Mouse (Mus musculus) liver, adult (tissue): Measurements from ENCODE around the gene Cbx5.

ENCODE experiments used
- GATA4 ChIP-seq: IDR thresholded peaks from 2 replicates; pipeline ENCODE4 v1.6.1; 2014; ENCODE audit warnings: mild to moderate bottlenecking, low read length; ENCODE audit not compliant: insufficient replicate concordance

Cbx5 gene

DNA sequence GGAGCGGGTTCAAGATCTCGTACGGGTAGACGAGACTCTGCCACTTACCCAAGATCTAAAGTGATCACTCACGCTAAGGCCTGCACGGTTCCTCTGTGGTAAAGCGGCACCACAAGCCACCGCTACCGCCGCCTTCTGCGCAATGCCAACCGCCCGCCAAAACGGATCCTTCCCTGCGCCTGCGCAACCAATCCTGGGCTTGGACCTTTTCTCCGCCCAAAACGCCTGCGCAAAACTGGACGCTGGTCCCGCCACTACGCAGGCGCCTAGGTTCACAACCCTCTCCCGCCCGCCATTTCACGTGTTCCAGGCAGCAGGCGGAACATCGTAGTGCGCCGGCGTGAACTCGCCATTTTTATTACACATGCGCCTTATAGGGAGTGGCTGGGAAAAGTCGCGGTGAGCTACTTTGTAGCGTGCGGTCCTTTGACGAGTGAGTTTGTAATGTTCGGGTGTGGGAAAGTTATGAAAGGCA, at the start of gene Cbx5:
Gene Cbx5, minus strand, starts transcription at position 132 of the 475 bp plus-strand sequence.
- no peak for TF ChIP-seq GATA4

GRCm38 (mm10) chr15:103285778-103286417, 46.3 kb upstream of the Cbx5 start:
- no peak for TF ChIP-seq GATA4

DNA sequence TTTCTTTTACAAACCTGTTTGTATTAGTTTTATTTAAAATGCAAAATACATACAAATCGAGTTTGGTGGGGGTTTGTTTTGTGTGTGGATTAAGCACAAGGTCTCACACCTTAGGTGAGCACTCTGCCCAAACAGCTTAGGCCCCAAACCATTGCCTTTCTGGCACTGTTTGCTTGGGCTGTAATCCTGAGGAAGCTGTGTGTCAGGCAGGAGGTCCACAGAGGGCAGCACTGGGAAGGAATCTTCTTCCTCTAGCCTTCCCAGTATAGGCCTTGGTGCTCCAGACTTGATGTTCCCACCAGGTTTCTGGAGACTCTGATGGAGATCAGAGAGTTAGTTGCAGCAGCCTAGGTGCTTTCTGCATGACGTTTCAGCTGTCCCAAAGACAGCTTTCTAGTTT, 45.0 kb upstream of the Cbx5 start:
- no peak for TF ChIP-seq GATA4

GRCm38 (mm10) chr15:103284066-103284465, 44.5 kb upstream of the Cbx5 start:
- no peak for TF ChIP-seq GATA4

DNA sequence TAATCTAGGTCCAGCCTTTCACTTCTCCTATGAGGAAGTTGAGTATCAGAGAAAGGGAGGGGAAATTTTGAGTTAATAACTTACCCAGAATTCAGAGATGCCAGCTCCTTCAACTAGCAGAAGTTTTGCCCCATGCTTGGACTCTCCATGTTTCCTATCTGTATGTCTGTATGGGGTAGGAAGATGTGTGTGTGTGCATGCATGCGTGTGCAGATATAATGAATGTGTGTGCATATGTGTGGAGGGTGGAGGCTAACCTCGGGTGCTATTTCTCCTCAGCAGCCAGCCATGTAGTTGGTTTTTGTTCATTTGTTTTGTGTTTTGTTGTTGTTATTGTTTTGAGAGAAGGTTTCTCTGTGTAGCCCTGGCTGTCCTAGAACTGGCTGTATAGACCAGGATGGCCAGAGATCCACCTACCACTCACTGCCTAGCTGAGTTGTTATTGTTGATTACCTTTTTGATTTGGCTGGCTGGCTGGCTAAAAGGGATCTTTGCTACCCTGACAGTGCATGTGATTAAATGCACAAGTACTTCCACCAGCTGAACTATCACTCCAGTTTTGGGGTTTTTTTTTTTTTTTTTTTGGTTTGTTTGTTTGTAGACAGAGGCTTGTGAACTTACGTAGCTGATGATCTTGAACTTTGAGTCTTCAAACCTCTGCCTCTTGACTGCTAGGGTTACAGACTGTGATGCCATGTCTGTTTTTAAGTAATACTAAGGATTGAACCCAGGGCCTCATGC, 42.0 kb upstream of the Cbx5 start:
- no peak for TF ChIP-seq GATA4

DNA sequence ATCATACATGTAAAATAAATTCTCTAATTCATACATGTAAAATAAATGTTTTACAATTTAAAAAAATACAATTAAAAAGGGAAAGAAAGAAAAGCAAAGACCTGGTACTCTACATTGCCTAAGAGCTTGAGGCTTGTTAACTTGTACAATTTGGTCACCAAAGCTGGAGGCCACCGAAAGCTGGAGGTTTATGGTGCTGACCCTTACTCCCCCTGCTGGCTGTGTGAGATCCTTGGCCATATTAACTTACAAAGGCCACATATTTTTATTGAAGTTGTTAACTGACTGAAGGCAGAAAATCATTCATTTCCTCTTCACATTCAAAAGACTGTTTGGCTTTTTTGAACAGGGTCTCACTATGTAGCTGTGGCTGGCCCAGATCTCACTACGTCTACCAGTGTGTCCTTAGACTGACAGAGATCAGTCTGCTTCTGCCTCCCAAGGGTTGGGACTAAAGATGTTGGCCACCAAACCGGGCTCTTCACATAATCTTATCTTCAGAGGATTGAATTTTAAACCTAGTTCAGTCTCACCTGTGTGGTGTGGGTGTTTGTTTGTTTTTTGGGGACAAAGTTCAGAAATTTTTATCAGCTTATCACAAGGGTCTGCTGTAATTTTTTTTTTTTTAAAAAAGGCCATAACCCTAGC, 41.3 kb upstream of the Cbx5 start:
- TF ChIP-seq GATA4, result peak; percentile 68; the same call in 1 of the 2 replicates

GRCm38 (mm10) chr15:103279750-103280149, 40.1 kb upstream of the Cbx5 start:
- no peak for TF ChIP-seq GATA4

DNA sequence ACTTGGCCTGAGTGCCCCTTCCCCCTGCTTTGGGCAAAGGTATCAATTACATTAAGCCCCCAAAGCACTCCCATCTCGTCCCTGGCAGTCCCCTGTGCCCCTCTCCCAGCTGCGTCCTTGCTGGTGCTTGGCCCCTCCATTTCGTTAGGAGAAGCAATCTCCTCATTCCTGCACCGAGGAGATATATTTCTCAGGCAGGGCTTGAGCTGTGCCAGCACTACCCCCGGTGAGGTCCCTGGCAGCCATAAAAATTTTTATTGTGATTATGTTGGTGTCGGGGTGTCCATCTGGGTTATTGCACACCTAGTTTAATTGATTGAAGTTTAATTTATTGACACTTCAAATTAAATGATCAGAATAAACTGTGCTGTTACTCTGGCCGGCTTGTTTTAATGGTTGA, 38.3 kb upstream of the Cbx5 start:
- no peak for TF ChIP-seq GATA4

DNA sequence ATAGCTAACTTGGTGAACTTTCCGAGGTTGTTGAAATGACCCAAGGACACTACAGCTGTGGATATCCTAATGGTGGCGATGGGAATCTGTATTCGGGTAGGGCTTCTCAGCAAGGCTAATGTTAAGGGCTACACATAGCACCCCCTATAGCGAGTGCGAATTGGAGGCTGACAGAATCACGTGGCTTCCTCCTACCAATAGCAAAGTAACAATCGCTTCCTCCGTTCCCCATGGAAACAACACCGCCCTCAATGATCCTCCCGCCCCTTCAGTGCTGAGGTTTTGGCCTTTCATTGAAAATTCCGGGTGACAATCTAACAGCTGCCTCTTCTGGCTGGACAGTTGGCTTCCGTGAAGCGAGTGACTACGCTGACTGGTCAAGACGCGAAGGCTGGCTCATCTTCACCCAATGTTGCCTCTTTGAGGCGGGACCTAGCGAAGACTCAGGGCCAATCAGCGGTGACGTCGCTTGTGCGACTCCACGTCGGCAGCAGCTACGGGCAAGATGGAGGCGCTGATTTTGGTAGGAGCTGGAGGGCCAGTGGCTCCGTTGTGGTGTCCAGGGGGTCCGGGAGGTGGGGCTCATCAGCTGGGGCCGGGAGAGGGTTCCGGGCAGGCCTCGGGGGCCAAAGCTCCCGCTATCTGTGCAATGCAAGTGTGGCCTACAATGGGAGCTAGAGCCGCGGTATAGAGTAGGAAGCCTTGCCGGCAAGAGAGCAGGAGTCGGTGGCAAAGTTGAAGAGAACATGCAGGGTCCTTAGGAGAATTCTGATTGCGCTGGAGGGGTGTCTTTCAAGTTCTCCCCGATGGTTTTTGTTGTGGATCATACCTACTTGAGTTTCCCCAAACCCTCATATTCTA, 33.0 kb upstream of the Cbx5 start, which contains the start of gene Copz1:
Gene Copz1, plus strand, starts transcription at position 296 of the 861 bp plus-strand sequence.
- no peak for TF ChIP-seq GATA4

GRCm38 (mm10) chr15:103268903-103269302, 29.3 kb upstream of the Cbx5 start:
- TF ChIP-seq GATA4, result no peak

DNA sequence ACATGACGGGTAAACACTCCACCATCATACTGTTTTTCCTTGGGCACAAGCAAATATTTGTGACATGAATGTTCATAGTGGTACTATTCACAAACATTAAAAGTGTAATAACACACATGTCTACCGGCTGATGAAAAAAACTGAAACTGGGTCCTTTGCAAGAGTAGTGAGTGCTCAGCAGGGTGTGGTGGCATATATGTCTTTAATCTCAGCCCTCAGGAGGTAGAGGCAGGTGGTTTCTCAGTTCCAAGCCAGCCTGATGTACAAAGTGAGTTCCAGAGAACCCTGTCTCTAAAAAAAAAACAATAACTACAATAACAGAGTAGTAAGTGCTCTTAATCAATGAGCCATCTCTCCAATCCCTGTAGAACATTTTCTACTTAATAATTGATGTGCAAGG, 25.2 kb upstream of the Cbx5 start:
- TF ChIP-seq GATA4, result no peak

DNA sequence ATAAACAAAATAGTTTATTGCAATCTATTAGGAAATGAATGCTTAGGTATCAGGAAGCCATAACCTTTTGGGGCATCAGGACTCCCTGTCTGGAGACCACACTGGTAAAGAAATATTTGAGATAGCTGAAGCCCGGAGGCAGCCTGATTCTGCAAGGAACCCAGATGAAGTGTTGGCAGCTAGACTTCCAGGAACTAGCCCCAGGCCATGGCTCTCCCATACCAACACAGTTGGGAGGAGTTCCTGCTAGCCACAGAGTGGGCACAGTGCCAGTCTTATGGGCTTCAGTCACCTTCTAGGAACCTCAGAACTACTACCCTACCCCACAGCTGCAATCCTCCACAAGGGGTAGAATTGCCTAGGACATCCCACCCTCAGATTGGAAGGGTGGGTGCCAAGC, 20.4 kb upstream of the Cbx5 start:
- TF ChIP-seq GATA4, result no peak

DNA sequence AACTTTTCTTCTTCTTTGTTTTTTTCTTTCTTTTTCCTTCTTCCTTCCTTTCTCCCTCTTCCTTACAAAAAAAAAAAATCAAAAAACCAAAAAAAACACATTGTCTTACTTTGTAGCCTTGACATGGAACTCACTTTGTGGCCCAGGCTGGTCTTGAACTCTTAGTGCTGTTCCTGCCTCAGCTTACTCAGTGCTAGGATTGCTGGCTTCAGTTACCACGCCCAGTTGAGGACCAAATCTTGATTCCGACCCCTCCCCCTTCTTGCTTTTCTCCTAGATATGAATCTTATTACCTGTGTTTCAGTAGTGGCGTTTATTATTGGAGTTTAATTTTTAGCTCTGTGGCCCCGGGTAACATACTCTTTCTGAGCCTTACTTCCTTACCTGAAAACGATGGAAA, 19.5 kb upstream of the Cbx5 start:
- no peak for TF ChIP-seq GATA4

DNA sequence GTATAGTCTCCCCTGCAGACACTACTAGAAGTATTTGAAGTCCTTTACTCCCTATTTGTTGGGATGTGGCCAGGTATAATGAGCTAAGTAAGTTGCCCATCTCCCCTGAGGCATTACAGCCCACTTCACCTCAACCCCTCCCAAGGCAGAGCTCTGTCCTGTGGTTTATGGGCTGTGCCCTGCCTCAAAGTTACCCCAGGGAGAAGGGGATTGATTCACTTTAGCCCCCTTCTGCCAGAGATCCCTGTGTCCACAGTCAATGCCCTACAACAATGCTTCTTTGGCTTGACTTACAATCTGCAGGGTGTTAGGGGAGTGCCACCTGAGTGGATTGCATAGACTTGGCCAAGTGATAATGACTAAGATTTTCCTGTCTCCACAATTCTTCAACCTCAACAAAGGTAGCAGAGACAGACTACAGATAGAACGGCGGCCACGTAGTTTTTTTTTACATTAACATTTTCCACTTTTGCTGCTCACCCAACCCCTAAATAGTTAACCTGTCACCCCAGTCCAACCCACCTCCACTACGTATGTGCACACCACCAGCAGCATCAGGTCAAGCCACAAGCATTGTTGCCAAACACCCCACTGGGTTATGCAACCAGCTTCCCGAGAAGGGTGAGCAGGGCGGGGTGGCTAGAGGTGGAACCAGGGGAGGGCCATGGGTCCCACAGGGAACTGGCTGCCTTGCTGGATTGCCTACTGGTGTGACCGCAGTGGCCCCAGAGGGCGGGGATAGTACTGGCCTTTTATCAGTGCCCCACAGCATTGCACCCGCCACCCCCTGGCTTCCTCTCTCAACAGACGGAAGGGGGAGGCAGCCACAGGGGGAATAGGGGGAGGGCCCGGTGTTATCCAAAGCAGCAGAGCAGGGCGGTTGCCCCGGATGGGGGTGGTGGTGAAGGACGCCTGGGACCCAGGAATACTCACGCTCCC, 18.4 kb upstream of the Cbx5 start, which contains the start of gene Nfe2:
Gene Nfe2, minus strand, starts transcription at position 614 of the 939 bp plus-strand sequence.
- peak; percentile 91; the same call in 1 of the 2 replicates for TF ChIP-seq GATA4
